Comparison of ENCODE assay signal across 9 mouse cellular contexts in genomic region chr15:78634095-78634737, GRCm38 (mm10). TPM values are rescaled to one million over a fixed set of nuclear protein-coding genes. Genes with fewer than 3 reads are reported as not detected.
DNase-seq lines count a peak whose midpoint lies in the region; ATAC-seq and TF ChIP-seq lines count a peak whose summit lies in the region.
"Had no signal": no experiment of that assay in that cellular context is flagged by ENCODE, and none has a peak within 500 bp of the region (broad histone marks: within the 10 kb centered on the region; RNA-seq: fewer than 3 reads in every experiment).

No protein-coding gene starts in this region.

- no peak for ATAC-seq in granulocyte monocyte progenitor cell, adult 5-6 weeks (replicated peaks; ENCODE audit: poor library complexity, severe bottlenecking)

- peak; percentile 37 for DNase-seq in thymus, postnatal 4 days
- DNase-seq in thymus, adult 2 months: no peak
- peak; percentile 78 to 82 for DNase-seq in frontal cortex, adult 2 months (ENCODE audit: extremely low spot score in 1 of 2, low spot score in 1 of 2)
- DNase-seq in limb, embryonic 10.5 days (ENCODE audit: low spot score): peak; percentile 75
- peak; percentile 80 to 91 for DNase-seq in right cerebral cortex, postnatal 10 days (ENCODE audit: low spot score in 2 of 2)
- no peak for DNase-seq in spleen, adult 18-20 months
- no peak for DNase-seq in cerebellum, postnatal 36 days

- H3K27ac ChIP-seq in thymus, adult 2 months (ENCODE audit: control insufficient read depth, insufficient read depth, low read length): no peak overlapping the region
- no peak overlapping the region for H3K27ac ChIP-seq in limb, embryonic 10.5 days
- H3K27ac ChIP-seq: liver, embryonic 14.5 days had no signal

- TF ChIP-seq CTCF in thymus, adult 2 months (IDR thresholded peaks at IDR 0.05; ENCODE audit: borderline replicate concordance, control insufficient read depth, extremely low read depth, insufficient read depth, low read length, poor library complexity): no peak

- 56% methylated on average over 10 of the region's 10 CpGs for whole genome bisulfite sequencing in thymus, adult 2 months
- 33% methylated on average over 10 of the region's 10 CpGs for WGBS in limb, embryonic 10.5 days

- no peaks in the 10 kb centered on the region for H3K27me3 ChIP-seq in thymus, adult 2 months (ENCODE audit: control insufficient read depth, insufficient read depth, low read length)
- peaks cover 32% of the 10 kb centered on the region for H3K27me3 ChIP-seq in limb, embryonic 10.5 days (ENCODE audit: low read depth, poor library complexity, severe bottlenecking)

- no peak for TF ChIP-seq POLR2A in thymus, adult 2 months (IDR thresholded peaks at IDR 0.05; ENCODE audit: control insufficient read depth, extremely low read depth, insufficient read depth, low read length, poor library complexity)

- H3K4me1 ChIP-seq in thymus, adult 2 months (replicated peaks; ENCODE audit: control insufficient read depth, insufficient read depth, low read length): peaks cover 11% of the 10 kb centered on the region
- H3K4me1 ChIP-seq in limb, embryonic 10.5 days: peaks cover 46% of the 10 kb centered on the region

- H3K4me3 ChIP-seq in thymus, adult 2 months (ENCODE audit: control insufficient read depth, insufficient read depth, low read length): no peak overlapping the region
- no peak overlapping the region for H3K4me3 ChIP-seq in limb, embryonic 10.5 days

- no peaks in the 10 kb centered on the region for H3K36me3 ChIP-seq in thymus, adult 2 months (ENCODE audit: control insufficient read depth, insufficient read depth, low read length)
- no peaks in the 10 kb centered on the region for H3K36me3 ChIP-seq in limb, embryonic 10.5 days

- no peaks in the 10 kb centered on the region for H3K9me3 ChIP-seq in limb, embryonic 10.5 days (replicated peaks)

RNA-seq across cellular contexts. Expression of gene Cyth4, which starts 37.4 kb away (rescaled TPM):
- polyA plus RNA-seq in thymus, adult 2 months (2012; rRNA removed): 81.1 and 83.6 TPM in 2 replicates
- polyA plus RNA-seq in frontal cortex, adult 2 months (2012; rRNA removed): 14.7 and 16.9 TPM in 2 replicates
- 3.2 and 4.4 TPM in 2 replicates for polyA plus RNA-seq in limb, embryonic 10.5 days (2016; fragmentation: Nextera tagmentation; extraction: Ambion mirVana)
- total RNA-seq in granulocyte monocyte progenitor cell, adult 5-6 weeks (2014; fragmentation: Nextera tagmentation): 62.3 and 66.3 TPM in 2 replicates
- 46.0 and 60.5 TPM in 2 replicates for total RNA-seq in granulocyte monocyte progenitor cell, adult 5-6 weeks (2017)

Comparison
In these comparisons a context has a peak if more than half of its experiments do, and no peak if none do; other contexts are left out.
1. DNase-seq: peak in thymus, postnatal 4 days (single experiment), frontal cortex, adult 2 months (2 of 2), limb, embryonic 10.5 days (single experiment) and right cerebral cortex, postnatal 10 days (2 of 2); none in thymus, adult 2 months (single experiment), spleen, adult 18-20 months (0 of 2) and cerebellum, postnatal 36 days (0 of 2).